Mouse (Mus musculus): ENCODE measurements around the gene Zdhhc23.

Zdhhc23 gene

DNA sequence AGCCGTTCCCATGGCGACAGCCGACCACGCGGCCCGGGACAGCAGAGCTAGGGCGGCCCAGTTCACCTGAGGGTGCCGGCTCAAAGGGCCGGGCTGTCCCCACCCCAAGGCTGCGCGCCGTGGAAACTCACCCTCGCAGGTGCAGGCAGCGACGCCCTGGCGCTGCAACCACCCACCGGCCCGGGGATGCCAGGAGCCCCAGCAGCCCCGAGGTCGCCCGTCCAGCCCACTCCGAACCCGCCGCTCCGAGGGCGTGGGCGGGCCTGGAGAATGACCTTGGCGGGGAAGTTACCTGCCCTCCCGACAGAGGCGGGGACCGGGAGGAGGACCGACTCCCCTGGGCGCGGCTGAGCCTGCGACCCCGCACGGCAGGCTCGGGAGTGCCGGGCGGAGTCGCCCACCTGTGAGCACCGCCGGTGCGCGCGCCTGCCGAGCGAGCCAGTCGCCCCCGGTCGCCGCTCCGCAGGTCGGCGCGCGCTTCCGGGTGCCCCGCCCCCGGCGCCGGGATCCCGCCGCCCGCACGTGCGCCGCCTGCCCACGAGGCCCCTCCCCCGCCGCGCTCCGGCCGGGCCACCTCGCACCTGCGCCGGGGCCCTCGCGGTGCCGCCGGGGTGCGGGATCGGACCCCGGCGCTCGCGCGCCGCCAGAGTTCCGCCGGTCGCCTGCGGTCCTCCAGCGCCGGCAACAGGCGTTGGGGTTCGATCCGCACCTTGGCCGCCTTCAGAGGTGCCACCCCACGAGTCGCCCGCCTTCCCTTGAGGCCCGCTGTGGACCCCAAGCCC lies at the start of gene Zdhhc23:
Gene Zdhhc23, minus strand, starts transcription at position 464 of the 782 bp plus-strand sequence.
- peak; percentile 39 for DNase-seq (ENCODE audit: low spot score)

DNA sequence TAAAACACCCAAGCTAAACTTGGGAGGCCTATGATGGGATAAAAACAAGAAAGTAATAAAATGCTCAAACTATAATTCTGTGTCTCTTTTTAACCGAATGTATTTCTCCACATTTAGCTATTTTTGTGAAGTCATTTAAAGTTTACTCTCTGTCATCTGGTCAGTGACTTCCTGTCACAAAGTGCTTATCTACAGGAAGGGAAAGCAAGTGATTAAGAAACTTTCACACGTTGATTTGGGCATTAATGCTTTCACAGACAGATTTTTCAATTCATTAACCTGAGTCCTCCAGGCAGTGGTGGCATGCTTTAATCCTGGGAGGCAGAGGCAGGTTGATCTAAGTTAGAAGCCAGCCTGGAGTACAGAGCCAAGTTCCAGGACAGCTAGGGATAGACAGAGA lies 49.7 kb upstream of the Zdhhc23 start:
- no peak for DNase-seq (ENCODE audit: low spot score)

DNA sequence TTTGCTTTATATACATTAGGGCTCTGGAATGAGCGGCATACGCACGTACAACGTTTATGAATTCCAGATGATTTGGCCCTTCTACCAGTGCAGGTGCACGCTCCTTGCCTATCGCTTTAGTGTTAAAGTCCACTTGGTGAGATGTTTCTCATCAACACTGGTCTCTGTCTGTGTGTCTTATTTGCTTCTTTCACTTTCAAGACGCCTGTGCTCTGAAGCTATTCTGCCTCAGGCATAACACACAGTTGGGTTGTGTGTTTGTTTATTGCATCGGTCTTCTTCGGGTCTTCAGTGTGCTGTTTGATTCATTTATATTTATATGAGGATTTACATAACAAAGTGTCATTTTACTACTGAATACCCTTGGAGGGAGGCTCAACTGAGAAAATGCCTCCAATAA lies 47.2 kb upstream of the Zdhhc23 start:
- DNase-seq (ENCODE audit: low spot score) = no peak

DNA sequence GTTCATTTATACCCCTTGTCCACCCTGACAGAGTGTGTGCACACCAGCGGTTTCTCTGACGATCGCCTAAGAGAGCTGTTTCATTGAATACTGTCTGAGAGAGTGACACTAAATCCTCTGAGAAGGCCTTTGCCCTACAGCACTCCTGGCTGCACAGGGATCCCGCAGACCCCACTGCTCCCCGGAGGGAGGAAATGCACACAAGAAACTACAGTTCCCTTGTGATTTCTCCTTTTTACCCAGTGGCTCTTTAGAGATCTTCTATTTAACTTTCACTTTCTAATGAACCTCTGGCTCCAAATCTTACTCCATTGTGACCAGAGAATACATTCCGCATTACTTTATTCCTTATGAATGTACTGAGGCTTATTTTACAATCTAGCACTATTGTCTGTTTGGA lies 46.6 kb upstream of the Zdhhc23 start:
- DNase-seq (ENCODE audit: low spot score) = no peak

DNA sequence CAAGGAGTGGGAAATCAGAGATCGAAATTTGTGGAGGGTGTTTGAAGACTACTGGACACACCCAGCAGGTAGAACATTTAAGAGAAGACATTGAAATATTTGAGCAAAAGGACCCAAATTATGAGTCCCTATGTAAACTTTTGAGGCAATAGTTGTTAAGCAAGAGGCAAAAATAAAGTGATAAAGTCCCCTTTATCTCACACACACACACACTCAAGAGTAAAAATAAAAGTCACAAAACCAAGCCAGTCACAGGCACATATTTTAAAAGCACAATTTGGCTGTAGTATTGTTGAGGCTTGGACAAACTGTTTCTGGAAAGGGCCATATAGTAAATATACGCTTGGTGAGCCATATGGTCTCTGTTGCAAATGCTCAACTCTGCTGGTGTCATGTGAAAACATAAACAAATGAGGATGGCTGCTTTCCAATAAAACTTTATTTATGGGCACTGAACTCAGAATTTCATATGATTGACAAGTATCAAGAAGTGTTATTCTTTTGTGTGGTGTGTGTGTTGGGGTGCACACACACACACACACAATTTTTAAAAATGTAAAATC lies 39.5 kb upstream of the Zdhhc23 start:
- no peak for DNase-seq (ENCODE audit: low spot score)

DNA sequence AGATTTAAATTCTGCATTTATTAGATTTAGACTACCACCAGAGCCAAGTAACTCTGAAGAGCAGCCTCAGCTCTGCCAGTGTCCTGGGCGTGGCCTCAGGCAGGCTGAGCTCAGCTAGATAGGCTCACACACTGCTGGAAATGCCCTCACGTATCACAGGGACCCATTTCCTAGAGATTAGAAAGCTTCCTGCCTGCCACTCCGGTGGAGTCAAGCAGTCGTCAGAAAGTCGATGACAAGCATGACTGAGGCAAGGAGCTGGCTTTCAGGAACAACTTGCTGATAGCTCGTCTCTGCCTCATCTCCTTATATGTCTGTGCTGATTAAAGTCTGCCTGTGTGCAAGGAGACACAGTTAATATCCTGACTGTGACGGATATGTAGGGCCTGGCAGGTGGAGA lies 38.8 kb upstream of the Zdhhc23 start:
- DNase-seq (ENCODE audit: low spot score) = no peak

DNA sequence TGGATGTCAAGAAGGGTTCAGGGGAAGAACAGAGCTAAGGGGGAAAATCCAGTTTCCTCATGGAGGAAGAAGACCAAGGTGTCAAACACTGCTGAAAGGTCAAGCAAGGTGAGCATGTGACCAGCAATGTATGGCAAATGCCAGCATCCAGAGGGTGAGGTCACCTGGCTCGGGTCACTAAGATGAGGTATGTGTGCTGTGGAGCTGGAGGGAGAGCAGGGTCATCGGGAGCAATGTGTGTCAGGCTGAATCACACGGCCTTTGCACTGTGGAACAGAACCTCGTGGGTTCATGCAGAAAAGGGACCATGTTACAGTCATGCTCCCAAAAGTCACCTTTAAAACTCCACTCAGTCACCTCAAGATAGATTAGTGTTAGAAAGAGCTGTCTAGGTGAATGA lies 38.1 kb upstream of the Zdhhc23 start:
- no peak for DNase-seq (ENCODE audit: low spot score)

DNA sequence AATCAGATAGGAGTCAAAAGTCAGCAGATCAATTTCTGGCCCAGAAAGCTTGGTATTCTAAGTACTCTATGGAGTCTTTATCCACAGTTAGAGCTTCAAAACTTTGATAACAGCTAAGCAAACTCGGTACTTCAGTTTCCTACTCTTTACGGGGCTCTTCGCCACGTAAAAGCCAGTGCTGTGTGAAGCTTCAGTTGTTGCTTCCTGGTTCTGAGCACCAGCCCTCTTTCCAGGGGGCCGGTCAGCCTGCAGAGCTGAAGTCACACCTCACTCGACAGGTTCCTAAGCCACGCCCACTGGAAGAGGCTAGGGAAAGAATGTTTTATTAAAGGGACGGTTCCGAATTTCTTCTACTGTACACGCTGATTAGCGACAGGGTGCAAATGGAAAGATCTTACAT lies 36.6 kb upstream of the Zdhhc23 start:
- peak; percentile 63 for DNase-seq (ENCODE audit: low spot score)

DNA sequence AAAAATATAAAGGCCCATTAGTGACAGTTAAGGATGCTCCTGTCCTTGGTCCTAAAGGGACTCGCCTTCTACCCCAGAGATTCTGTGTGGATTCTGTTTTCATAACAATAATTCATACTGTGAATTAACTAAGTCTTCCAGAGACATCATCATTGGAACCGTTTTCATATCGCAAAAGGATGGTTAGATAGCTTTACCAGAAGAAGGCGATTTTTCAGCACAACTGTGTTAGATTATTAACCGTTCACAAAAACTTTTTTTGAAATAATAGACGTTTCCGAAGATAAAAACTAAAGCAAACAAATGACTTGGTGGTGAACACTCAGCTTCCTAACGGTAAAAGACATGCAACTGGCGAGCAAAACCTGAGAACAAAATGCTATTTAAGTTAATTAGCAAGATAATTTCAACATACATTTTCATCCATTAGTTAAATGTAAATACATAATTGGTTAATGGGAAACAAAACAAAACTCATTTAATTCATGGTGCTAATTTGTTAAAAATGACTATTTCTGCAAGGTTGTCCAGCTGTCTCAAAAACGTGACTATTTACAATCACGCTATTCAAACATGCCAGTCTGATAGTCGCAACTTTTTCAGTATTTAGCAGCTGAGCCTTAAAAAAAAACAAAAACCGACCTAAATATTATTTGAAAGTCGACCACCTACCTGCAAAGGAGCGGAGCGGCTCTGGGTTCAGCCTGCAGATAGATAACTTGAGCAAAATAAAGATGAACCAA lies 36.0 kb upstream of the Zdhhc23 start:
- no peak for DNase-seq (ENCODE audit: low spot score)

DNA sequence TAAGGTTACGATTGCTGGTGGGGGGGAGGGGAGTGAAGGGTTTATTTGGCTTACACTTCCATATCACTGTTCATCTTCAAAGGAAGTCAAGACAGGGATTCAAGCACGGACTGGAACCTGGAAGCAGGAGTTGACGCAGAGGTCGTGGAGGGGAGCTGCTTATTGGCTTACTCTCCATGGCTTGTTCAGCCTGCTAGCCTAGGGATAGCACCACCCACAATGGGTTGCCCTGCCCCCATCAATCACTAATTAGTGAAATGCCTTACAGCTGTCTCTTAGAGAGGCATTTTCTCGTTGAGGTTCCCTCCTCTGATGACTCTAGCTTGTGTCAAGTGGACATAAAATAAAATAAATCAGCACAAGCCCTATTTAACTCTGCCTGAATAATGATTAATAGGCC lies 31.4 kb upstream of the Zdhhc23 start:
- no peak for DNase-seq (ENCODE audit: low spot score)

DNA sequence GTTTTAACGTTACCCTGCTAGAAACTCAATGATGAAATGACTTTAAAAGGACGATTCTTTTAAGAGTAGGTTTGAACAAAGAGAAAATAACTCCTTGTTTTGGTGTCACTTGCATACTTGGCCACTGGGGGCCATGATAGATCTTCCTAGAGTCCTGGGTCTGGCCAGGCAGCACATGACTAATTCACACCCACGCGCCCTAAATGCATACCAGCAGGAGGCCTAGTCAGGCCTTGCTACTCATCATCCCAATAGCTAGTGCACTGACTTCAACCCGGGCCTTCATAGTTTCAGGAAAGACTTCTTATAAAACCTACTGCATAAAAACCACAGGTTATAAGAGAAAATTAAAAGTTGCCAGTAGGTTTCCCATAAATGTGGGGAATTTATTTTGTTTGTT lies 22.5 kb upstream of the Zdhhc23 start:
- no peak for DNase-seq (ENCODE audit: low spot score)

DNA sequence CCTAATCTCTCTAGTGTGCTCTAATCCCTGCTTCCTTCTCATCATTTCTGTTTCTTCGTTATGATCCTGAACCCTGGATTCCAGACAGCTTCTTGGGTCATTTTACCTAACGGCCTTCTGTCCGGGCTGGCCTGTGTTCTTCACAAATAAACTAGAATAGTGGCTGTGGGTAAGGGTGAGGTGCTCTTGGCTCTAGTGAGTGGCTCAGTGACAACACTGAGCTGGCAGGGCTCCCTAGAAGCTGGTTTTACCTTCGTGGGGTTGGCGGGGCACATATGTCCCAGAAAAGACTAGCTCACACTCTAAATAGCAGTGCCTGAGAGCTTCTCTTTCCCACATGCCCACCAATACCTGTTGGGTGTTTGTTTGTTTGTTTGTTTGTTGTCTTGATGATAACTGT lies 19.9 kb upstream of the Zdhhc23 start:
- no peak for DNase-seq (ENCODE audit: low spot score)

DNA sequence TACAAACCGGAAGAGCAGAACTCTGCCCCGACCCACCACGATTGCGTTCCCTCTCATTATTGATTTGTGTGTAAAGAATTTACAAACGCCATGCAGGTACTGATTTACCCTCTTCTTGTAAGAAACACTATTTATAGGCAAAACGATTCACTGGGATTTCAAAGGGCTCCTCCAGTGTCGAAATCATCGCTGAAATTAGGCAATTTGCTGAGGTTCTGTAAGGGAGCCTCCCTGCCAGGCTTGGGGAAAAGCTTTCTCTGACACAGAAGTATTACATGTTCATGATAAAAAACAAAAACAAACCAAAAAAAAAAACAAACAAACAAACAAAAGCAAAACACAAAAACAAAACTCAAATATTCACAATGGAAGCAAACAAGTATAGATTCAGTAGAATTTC lies 19.5 kb upstream of the Zdhhc23 start:
- no peak for DNase-seq (ENCODE audit: low spot score)

DNA sequence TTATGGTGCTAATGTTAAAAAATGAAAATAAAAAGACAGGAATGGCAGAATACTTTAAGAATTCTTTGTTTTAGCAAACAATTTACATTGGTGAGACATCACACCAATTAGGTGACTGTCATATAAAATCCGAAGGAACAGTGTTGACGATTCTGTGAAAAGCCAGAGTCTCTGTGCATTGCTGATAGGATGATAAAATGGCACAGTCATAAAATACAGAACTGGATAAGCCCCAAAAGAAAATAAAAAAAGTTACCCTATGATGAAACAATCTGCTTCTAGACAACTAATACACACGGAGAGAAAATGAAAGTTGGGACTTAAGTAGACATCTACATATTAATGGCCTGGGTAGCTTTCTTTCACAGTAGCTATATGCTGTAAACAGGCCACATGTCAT lies 15.0 kb upstream of the Zdhhc23 start:
- no peak for DNase-seq (ENCODE audit: low spot score)

DNA sequence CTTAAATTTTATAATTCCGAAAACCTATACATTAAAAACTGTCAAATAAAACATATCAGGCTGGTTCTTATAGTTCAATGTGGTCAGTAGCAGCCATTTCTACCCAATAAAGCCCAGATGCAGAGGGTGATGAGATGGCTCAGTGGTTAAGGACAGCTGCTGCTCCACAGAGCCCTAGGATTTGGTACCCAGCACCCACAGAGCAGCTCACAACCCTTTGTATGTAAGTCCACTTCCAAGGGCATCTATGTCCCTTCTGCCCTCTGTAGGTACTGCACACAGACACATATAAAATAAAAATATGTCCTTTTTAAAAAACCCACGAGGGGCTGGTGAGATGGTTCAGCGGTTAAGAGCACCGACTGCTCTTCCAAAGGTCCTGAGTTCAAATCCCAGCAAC lies 6.7 kb upstream of the Zdhhc23 start:
- no peak for DNase-seq (ENCODE audit: low spot score)

DNA sequence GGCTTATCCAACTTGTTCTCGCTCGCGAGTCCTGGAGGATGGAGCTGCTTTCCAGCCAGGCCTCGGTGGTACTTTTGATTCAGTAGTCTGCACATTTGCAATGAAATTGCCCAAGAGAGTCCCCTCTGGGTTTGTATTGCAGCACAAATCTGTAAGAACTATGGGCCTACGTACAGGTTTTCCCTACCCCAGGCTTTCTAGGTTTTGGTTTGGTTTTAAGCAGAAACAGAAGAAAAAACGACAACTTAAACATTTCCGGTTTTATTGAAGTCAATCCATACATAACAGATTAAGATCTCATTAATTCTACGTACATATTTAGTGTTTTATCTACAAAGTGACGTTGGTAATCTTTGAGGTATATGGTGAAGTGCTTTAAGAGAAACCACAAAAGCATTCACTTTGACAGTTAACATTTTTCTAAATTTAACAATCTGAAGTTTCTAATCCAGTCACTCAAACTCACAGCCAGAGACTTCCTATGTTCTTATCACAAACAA lies 569 bp upstream of the Zdhhc23 start:
- peak; percentile 24 for DNase-seq (ENCODE audit: low spot score)

DNA sequence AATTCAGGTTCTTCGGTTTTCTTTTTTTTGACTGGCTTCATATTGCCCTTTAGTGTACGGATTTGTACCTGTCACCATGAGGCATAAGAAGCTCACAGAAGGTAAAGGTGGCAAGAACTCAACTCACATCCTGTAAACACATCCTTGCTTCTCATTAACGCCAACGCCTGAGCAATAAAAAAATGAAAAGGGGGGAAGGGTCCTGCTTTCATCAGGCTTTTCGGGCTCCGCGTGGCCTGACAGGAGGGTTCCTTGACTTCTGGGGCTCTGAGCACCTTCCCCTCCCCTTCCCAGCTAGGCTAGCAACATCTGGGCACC lies 622 bp downstream of the Zdhhc23 start:
- DNase-seq (ENCODE audit: low spot score) = no peak

DNA sequence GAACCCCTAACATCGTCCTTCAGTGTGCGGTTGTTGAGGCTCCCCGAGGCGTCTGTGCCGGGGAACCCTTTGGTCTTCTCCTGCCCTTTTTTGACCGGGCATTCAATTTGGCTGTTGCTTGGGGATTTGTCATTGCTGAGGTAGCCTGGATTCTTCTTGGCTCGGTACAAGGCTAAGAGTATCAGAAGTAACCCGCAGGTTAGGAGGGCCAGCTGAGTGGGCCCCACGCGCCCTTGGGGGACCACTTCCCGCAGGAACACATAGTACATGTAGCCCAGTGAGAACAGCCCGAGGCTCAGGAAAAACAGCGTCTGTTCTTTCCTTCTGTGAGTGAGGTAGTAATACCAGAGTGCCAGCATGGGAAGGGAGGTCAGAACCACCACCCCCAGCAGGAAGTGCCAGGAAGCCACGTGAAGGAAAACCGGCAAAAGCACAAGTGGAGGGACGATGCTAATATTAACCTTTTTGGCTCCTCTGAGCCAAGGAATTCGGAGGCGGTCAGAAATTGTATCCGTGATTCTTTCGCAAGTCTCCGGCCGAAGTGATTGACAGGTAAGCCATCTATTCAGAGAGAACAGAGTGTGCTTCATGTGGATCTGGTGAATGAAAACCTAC lies 5.9 kb downstream of the Zdhhc23 start:
- no peak for DNase-seq (ENCODE audit: low spot score)

DNA sequence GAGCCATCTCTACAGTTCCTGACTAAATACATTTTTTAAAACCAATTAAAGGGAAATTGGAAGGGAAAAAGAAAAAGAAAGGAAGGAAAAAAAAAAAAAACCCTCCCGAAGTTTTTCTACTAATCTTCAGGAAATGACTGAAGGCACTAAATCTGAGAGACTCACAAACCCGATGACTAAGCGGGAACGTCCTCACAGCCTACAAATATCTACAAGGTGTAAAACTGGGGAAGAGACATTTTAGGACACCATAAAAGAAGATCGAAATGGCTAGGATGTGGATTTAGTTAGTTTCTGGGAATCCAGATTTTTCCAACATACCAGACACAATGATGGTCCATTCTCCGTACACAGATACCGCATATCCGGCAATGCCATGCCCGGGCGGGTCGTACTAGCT lies 6.4 kb downstream of the Zdhhc23 start:
- DNase-seq (ENCODE audit: low spot score) = no peak

DNA sequence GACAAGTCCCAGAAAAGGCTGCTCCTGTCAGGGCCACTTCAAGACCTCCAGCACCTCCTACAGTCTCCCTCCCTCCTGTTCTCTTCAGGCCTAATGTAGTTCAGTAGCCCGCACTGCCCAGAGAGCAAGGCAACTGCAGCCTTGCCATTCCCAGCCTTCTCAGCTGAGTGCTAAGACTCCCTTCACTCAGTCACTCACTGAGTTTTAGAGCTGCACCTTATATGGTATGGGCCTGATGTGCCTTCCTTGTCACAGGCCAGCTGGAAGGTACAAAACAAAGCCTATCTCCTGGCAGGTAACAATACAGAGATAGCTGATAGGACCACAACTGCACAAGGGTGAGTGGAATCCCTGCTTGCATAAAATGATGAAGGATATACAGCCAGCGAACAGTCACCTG lies 7.2 kb downstream of the Zdhhc23 start:
- DNase-seq (ENCODE audit: low spot score) = no peak

DNA sequence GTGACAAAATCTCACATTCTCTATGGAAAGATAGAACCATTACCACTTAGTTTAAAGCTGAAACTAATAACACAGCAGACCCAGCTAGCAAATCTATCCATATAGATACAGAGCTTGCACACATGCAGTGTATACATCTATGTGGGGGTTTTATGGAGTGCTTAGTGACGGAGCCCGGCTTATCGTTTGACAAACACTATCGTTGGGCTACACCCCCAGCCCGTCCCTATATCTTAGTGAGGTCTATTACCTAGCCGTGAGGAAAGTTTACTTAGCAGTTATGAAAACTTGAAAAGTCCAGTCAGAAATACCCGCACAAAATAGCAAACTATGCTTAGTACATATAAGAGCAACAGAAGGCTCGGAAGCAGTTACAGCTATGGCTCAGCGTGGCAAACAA lies 7.8 kb downstream of the Zdhhc23 start:
- DNase-seq (ENCODE audit: low spot score) = no peak

DNA sequence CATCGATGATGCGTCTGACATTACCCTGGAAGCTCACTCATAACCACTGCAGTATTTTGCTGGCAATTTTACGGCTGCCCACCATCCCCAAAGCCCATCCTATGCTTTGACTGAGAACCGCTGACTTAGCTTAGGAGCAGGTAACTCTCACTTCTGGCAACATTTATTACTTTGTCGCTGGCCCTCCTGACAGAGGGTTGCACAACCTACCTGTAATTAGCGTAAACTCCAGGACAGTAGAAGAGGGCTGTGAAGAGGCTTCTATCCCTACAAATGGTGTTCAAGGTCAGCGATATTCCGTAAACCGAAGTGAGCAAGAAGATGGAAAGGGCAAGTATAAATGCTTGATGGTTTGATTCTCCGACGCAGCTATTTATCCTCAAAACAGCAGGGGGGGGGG lies 8.4 kb downstream of the Zdhhc23 start:
- DNase-seq (ENCODE audit: low spot score) = no peak

DNA sequence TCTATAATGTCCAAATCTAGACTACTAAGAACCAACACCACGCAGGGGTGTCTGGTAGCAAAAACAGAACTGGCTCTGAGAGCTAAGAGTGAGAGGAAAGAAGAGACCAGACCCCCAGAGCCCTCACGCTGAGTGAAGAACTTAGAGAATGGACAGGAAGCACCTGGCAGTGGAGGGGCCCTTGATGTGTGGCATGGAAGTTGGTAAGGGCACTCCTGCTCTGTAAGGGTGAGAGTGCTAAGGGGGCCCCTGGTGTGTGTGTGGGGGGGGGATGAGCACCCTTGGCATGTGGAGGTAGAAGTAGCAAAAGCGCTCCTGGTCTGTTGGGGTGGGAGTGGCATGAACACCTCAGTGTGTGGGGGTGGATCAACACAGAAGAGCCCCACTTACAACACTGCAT lies 9.2 kb downstream of the Zdhhc23 start:
- no peak for DNase-seq (ENCODE audit: low spot score)
